Mouse (Mus musculus): ENCODE data around the gene Pim3.

DNA sequence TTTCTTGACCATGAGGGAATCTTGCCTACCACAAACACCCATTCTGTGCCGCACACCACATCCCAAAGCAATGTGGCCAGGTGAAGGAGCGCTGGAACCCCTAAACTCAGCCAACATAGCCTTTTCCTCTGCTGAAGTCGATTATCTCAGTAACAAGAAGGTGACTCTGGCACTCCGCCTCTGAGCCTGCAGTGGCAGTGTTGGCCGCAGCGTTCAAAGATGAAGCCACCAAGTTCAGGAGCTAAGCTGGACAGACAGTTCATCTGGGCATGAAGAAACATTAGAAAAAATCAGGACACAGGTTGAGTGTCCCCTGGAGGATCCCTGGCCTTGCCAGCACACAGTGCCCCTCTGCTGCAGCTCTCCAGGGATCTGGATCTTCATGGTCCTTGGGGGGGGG is 34.5 kb upstream of the Pim3 start:
- no peak for TF ChIP-seq CTCF (IDR thresholded peaks at IDR 0.05; ENCODE audit: borderline replicate concordance, insufficient read depth, low read depth, low read length)
- TF ChIP-seq POLR2A (IDR thresholded peaks at IDR 0.05; ENCODE audit: borderline replicate concordance, insufficient read depth, low read length), result no peak

Data from cerebellum, adult 2 months (tissue).